Mouse (Mus musculus) kidney, adult 2 months (tissue): Measurements from ENCODE around the gene Adgrl2. TPM values are rescaled to one million over a fixed set of nuclear protein-coding genes. Genes with fewer than 3 reads are reported as not detected.
A peak's percentile ranks its signal among the peaks of the same experiment; 100 is the strongest.

Experiments
- DNase-seq: peaks from one replicate; pipeline ENCODE4 v3.0.0; 2021
- H3K27ac ChIP-seq: fragments of 200-500 bp; 2 replicates; pipeline ENCODE4 v1.5.1; 2012; ENCODE audit warnings: low read depth, low read length, control low read depth, inconsistent platforms; ENCODE audit not compliant: insufficient read depth
- H3K27me3 ChIP-seq: fragments of 200-500 bp; replicated peaks from 2 replicates; pipeline ENCODE4 v1.6.1; 2012; ENCODE audit warnings: mild to moderate bottlenecking, moderate library complexity, low read length, inconsistent platforms; ENCODE audit not compliant: control insufficient read depth, insufficient read depth
- H3K36me3 ChIP-seq: fragments of 200-500 bp; 2 replicates; pipeline ENCODE4 v1.6.1; 2012; ENCODE audit warnings: mild to moderate bottlenecking, moderate library complexity, low read length, inconsistent platforms; ENCODE audit not compliant: control insufficient read depth, insufficient read depth
- H3K4me1 ChIP-seq: fragments of 200-500 bp; 2 replicates; pipeline ENCODE4 v1.6.1; 2011; ENCODE audit warnings: low read length; ENCODE audit not compliant: control insufficient read depth, insufficient read depth
- H3K4me3 ChIP-seq: fragments of 200-500 bp; 2 replicates; pipeline ENCODE4 v1.5.1; 2011; ENCODE audit warnings: mild to moderate bottlenecking, low read depth, low read length, control low read depth; ENCODE audit not compliant: insufficient read depth
- CTCF ChIP-seq: fragments of 200-500 bp; conservative IDR thresholded peaks from 2 replicates; pipeline ENCODE4 v1.5.1; 2011; ENCODE audit warnings: low read depth, mild to moderate bottlenecking, control low read depth, low read length, moderate library complexity, mixed read lengths; ENCODE audit not compliant: insufficient read depth, insufficient read length
- POLR2A ChIP-seq: fragments of 200-500 bp; IDR thresholded peaks from one replicate; pipeline ENCODE4 v1.6.1; 2011; ENCODE audit warnings: low read depth, low read length, control low read depth
- WGBS: fragments of 180-500 bp; shearing (Covaris S2); methylation state at CpG from one replicate; pipeline ENCODE4 v1.1.7; 2018; 5-methylcytosine and 5-hydroxymethylcytosine counted together
- polyA plus RNA-seq: library from polyadenylated mRNA; depleted of rRNA; stranded (reverse); fragments of >200 nt; gene quantifications from 2 replicates; pipeline ENCODE4 v1.2.3, GENCODE M21; 2012; rRNA removed

Gene Adgrl2
- polyA plus RNA-seq: 22.4 and 25.7 TPM in 2 replicates

DNA sequence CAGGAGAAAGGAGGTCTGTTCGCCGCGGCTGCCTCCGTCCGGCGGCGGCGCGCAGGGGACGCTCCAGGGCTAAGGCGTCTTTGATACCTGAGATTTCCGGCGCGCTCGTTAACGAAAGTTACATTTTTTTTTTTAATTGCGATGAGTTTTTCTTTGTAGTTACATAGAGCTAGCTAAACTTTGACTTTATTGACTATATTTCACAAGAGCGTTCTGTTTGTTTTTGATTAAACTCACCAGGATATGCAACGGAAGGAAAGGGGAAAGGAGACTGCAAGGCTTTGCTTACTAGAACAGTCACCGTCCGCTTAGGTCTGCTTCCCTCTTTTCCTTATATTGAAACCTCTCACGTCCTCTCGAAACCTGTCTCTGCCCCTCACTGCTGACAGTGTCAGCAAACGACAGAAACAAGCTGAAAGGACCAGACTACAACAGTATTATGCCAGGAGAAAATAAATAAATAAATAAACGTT is at the start of gene Adgrl2:
Gene Adgrl2 (minus strand): TSS at position 25 of the 473 bp plus-strand sequence.
- no peak for TF ChIP-seq CTCF
- TF ChIP-seq POLR2A: no peak
- WGBS: under 1% methylated on average over 25 of the region's 25 CpGs
- Histone ChIP-seq H3K36me3 (no peaks in the 10 kb centered on the region), H3K4me1 (peaks cover 4% of the 10 kb centered on the region; the same call in 1 of the 2 replicates), H3K4me3 (peak within 1 kb of the TSS; percentile 80), H3K27me3 (no peaks in the 10 kb centered on the region), H3K27ac (peak within 1 kb of the TSS; percentile 88)
- DNase-seq: peak; percentile 80

- H3K4me3 ChIP-seq: no peak overlapping the region
- 57% methylated on average over 4 of the region's 4 CpGs for WGBS
- no peaks in the 10 kb centered on the region for H3K4me1 ChIP-seq
- TF ChIP-seq POLR2A (no peak), CTCF (no peak)
- no peaks in the 10 kb centered on the region for H3K36me3 ChIP-seq
- H3K27me3 ChIP-seq: no peaks in the 10 kb centered on the region
- DNase-seq: peak; percentile 47
- H3K27ac ChIP-seq: 0 out of 2 replicates have a peak overlapping the region, but pooled peaks have one; percentile 27
Observed at GRCm38 (mm10) chr3:149038771-149039170, 48.4 kb upstream of the Adgrl2 start.

DNA sequence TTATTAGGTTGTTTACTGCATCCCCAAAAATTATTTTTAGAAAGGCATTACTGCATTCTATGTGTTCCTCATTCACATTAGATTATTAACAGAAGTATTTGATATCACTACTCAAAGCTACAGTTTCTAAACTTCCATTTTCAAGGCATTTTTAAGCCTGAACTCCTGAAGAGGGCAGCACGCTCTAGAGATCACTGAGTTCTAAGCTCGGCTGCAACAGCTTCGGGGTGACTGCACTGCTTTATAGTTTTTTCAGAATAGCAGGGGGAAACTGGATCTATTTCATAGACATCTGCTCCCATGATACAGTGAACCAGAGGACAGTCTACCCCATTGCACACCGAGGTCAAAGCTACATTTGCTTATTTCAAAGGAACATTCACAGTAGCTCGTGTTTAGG is 29.6 kb upstream of the Adgrl2 start:
- Histone ChIP-seq H3K4me1 (no peaks in the 10 kb centered on the region), H3K4me3 (no peak overlapping the region), H3K27me3 (no peaks in the 10 kb centered on the region), H3K36me3 (no peaks in the 10 kb centered on the region), H3K27ac (no peak overlapping the region)
- TF ChIP-seq POLR2A (no peak), CTCF (0 out of 2 replicates have a peak, but pooled peaks have one; percentile 32)
- 49% methylated on average over 5 of the region's 5 CpGs for WGBS
- peak; percentile 20 for DNase-seq

DNA sequence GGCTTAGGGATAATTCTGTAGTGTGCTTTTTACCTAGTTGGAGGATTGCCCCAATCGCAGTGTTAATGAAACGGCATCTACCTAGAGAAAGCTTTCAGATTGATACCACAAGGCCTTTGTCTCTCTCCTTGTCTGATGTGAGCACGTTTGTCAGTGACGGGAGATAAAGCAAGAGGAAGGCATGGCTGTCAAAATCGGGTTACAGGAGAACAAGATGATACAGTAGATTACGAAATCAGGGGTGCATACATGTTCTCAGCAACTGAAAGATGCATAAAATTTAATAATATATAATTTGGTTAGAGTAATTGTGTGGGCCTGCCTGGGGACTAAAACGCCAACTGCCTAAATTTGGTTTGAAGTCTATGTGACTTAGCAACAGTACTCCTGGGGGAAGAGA is 19.0 kb upstream of the Adgrl2 start:
- Histone ChIP-seq H3K27ac (no peak overlapping the region), H3K27me3 (no peaks in the 10 kb centered on the region)
- 89% methylated on average over 7 of the region's 7 CpGs for WGBS

GRCm38 (mm10) chr3:149008634-149009023 is 18.3 kb upstream of the Adgrl2 start:
- H3K27me3 ChIP-seq: no peaks in the 10 kb centered on the region
- no peak overlapping the region for H3K27ac ChIP-seq
- 76% methylated on average over 6 of the region's 6 CpGs for WGBS
- no peaks in the 10 kb centered on the region for H3K4me1 ChIP-seq
- H3K4me3 ChIP-seq: no peak overlapping the region
- DNase-seq: no peak
- TF ChIP-seq POLR2A (no peak), CTCF (no peak)
- H3K36me3 ChIP-seq: no peaks in the 10 kb centered on the region

More for the DNA sequence above, 19.0 kb upstream of the Adgrl2 start:
- Histone ChIP-seq H3K4me1 (no peaks in the 10 kb centered on the region), H3K4me3 (no peak overlapping the region), H3K36me3 (no peaks in the 10 kb centered on the region)
- no peak for DNase-seq
- TF ChIP-seq CTCF: no peak
- no peak for TF ChIP-seq POLR2A

DNA sequence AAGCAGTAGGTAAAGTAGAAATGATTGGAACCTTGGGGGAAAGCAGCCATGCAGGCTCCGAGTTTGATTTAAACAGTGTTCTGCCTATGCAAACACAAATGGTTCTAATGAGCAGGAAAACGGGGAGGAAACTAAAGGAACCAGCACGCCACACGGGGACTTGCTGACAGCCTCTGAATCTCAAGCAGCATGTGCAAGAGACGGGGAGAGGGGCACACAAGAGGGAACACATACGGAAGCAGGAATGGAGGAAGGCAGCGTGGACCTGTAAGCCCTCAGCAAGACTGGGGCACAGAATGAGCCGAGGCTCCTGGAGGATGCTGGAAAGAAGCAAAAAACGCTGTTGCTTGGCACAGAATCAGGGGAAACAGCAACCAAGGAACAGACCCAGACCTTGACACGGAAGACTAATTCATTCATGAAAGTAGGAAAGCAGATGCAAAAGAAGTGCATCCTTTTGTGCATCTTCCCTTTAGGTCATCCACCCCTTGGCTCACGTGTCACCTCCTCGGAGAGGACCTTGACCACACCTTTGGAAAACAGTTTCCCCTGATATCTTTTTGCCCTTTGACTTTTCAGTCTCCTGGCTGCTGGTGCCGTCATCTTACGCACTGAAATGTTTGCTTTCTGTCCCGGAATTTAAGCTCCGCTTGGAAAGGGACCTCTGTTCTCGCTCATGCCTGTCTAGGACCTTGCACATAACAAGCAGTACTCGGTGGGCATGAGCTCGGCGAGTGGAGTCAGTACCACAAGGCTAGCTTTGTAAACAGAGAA is 17.7 kb upstream of the Adgrl2 start:
- no peak for DNase-seq
- Histone ChIP-seq H3K36me3 (no peaks in the 10 kb centered on the region), H3K4me1 (no peaks in the 10 kb centered on the region), H3K27me3 (no peaks in the 10 kb centered on the region), H3K27ac (no peak overlapping the region), H3K4me3 (no peak overlapping the region)
- TF ChIP-seq POLR2A (no peak), CTCF (no peak)
- WGBS: 69% methylated on average over 20 of the region's 20 CpGs

GRCm38 (mm10) chr3:149001364-149001763 is 11.0 kb upstream of the Adgrl2 start:
- H3K4me1 ChIP-seq: no peaks in the 10 kb centered on the region
- H3K4me3 ChIP-seq: no peak overlapping the region
- H3K27ac ChIP-seq: no peak overlapping the region
- WGBS: 60% methylated on average over 8 of the region's 8 CpGs
- H3K36me3 ChIP-seq: no peaks in the 10 kb centered on the region
- H3K27me3 ChIP-seq: no peaks in the 10 kb centered on the region
- DNase-seq: no peak
- TF ChIP-seq POLR2A (no peak), CTCF (no peak)
